Mouse (Mus musculus) right cerebral cortex, postnatal 4 days (tissue): ENCODE results near the gene Zmym2.
A peak's percentile ranks its signal among the peaks of the same experiment; 100 is the strongest.
"Not testable (repeated sequence)": the region's sequence is repeated elsewhere in the genome, so short reads cannot be mapped to it uniquely, and the experiment has no call there.

ENCODE experiments used
- DNase-seq: peaks from one replicate; pipeline ENCODE4 v3.0.0-alpha.2; 2022

The Zmym2 gene

DNA sequence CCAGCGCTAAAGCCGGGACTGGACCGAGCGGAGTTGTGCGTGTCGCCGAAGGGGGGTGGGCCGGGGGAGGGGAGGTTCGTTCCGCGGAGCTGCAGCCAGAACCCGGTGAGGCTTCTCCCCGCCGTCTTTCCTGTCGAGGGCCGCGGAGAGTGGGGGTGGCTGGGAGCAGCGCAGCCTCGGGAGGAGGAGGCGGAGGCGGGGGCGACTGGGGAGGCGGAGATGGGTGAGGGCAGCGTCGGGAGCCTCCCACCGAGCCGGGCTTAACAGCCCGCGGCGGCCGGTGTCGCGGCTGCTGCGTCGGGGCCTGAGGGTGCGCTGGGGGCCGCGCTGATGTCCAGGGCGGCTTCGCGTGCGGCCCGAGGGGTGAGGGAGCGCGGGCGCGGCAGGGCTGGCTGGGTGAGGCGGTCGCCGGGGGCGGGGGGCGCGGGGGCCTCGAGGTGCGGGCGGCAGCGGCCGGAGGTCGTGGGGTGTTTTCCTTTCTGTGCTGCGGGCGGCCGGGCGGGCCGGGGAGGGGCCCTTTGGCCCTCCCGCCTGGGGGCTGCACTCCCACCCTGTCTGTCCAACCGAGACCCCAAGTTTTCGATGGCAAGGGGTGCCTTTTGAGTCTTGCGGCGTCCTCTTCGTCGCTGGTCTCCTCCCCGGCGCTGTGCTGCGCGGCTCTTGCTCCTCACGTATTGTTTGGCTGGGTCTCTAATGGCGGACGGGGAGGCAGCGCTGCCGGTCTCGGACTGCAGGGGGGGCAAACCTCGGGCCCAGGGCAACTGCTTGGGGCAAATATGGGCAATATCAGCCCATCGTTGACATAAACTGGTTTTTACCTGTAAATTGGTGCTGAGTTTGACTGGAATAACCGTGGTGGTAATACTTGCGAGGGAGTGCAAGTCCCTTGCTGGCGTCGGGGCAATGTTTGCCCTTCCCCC, at the start of gene Zmym2:
Zmym2 (plus strand) TSS at position 60 of the 920 bp plus-strand sequence.
- DNase-seq = peak; percentile 73

DNA sequence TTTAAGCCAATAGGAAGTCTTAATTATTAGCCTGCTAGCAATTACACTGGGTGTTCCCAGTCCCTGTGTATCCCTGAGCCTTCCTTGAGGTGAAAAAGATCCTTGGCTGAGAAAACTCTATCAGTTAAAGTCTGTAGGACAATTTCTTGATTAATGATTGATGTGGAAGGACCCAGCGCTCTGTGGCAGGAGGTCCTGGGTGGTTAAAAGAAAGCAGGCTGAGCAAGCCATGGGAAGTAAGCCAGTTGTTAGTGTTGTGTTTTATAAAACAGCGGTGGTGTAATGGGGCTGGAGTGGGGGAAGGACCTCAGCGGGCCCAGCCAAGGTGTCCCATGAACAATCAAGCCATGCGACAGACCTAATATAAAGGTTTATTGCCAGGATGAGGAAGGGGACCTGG, 42.4 kb upstream of the Zmym2 start:
- DNase-seq = no peak

DNA sequence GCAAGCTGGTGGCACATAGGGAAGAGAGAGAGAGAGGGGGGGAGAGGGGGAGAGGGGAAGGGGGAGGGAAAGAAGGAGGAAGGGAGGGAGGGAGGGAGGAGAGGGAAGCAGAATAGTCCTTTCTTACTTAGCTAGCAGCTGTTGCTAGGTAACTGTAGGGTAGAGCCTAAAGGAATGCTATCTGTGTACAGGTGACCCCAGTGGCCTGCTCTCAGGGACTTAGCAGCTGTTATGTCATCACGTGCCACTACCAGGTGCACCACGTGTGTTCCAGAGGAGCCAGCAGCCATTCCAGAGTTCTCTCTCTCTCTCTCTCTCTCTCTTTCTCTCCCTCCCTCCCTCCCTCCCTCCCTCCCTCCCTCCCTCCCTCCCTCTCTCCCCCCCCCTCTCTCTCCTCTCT, 41.9 kb upstream of the Zmym2 start:
- no peak for DNase-seq

DNA sequence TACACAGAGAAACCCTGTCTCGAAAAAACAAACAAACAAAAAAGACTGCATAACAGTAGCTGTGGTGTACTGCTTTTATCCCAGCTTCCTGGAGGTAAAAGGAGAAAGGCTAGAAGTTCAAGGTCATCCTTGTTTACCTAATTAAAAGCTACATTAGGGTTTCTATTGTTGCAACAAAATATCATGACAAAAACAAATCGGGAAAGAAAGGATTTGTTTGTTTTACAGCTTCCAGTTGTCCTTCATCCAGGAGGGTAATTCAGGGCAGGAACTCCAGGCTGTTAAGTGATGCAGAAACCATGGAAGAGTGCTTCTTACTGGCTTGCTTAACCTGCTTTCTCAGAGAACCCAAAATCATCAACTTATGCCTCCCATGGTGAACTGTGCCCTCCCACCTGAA, 38.1 kb upstream of the Zmym2 start:
- DNase-seq = no peak

DNA sequence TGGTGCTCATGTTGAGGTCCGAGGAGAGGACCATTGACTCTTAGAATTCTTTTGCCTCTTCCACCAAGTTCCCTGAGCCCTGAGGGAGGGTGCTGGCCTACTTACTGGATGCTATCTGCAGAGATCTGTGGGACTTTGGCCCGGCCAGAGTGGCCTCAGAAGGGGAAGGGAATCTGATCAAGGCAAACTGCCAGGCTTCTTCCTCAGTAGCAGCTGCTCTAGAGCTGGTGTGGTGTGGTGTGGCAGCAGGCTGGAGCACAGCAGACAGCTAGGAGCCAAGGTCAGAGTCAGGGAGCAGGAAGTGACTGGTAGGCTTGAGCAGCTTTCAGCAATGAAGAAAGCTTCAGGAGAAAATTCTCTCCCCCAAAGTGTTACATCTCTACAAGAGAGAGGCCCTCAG, 36.8 kb upstream of the Zmym2 start:
- no peak for DNase-seq

DNA sequence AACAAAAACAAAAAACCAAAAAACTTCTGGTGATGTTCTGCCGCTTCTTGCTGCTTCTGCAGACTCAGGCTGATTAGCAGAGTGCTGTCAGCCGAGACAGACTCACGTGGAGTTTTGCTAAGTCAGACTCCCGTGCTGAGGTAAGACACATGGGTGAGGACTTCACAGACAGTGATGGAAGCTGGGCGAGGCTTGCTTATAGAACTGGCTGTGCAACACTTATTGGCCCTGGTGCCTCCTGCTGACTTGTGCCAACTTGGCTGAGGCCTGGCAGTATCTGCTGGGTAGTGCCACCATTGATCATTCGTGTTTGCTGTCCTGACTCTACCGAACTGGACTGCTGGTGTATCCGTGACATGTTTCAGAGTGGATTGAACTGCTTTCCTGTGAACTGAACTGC, 22.4 kb upstream of the Zmym2 start:
- DNase-seq = no peak

DNA sequence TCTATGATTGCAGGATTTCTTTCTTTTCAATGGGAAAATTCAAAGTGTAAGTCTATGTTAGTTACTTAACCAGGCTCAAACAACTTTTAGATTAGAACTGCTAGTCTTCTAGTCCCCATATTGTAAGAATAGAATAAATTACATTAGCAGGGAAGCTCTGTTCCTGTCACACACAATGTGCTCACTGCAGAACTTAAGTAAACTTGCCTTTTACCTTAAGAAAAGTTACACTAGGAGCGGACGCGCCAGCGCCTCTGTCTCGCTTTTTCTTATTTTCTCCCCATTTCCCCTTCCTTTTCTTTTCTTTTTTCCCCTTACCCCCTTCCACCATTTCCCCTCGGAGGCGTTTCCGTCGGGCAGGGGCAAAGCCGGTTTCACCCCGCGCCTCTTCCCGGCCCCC, 21.8 kb upstream of the Zmym2 start:
- DNase-seq = no peak

DNA sequence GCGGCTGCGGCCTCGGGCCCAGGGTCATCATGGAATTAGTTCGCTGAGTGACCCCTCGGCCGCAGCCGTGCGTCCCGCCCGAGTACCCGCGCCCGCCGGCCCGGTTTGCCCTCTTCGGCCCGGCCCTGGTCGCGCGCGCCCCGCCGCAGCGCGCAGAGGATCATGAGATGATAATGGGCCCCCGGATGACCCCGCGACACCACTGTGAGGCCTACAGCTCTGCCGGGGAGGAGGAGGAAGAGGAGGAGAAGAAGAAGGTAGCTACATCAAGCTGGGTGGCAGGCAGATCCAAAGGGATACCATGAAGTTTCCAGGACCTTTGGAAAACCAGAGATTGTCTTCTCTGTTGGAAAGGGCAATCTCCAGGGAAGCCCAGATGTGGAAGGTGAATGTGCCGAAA, 21.3 kb upstream of the Zmym2 start:
- not testable (repeated sequence) for DNase-seq

DNA sequence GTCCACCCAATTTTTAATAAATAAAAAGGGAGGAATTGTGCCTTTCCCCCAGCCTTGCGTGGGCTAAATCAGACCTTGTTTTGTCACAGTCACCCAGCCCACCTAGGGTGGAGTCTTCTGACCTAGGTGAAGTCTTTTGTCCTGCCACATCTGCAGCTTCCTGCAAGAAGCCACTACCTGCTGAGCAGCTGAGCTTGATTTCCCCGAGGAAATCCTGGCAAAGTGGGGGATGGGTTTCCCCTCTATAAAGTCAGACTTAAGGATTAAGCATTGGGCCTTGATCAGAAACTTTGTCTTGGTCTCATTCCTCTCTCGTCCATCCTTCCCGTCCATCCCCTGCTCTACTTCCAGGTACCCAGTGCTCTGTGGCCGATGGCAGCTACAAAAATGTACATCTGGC, 12.9 kb upstream of the Zmym2 start:
- no peak for DNase-seq

DNA sequence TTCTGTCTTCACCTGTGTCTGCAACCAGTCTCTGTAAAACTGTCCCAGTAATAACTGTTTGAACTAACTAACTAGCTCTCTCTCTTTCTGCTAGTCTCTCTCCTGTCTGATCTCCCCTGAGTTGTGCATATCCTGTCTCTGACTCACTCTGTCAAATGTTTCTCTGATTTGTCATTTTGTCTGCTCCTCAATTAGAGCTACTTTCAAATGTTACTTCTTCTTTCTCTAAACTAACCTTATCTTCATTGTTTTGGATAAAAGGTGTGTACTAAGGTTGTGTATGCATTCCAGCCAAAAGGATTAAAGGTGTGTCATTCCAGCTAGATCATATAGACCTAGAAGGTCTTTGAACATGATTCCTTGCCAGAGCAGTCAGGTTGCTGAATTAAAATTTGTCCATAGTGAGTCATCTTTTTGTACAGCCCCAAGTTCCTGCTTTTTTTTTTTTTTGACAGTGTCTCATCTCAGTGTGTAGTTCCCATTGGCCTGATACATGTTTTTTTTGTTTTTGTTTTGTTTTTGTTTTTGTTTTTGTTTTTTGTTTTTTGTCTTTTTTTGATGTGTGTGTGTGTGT, 10.8 kb upstream of the Zmym2 start:
- DNase-seq = no peak

DNA sequence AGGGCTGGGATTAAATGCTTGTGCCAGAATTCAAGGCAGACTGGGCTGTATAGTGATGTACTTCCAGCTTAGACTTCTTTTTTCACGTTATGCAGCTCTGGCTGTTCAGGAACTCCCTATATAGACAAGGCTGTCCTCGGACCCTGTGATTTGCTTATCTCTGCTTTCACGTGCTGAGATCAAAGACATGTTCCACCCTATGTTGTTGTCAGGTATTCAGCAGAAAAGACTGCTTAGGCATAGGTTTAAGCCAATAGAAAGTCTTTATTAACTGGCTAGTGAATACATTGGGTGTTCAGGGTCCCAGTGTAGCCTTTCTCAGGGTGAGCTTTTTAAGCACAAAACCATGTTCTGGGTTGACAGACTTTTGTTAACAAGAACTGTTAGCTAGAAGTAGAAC, 5.2 kb upstream of the Zmym2 start:
- DNase-seq = no peak

DNA sequence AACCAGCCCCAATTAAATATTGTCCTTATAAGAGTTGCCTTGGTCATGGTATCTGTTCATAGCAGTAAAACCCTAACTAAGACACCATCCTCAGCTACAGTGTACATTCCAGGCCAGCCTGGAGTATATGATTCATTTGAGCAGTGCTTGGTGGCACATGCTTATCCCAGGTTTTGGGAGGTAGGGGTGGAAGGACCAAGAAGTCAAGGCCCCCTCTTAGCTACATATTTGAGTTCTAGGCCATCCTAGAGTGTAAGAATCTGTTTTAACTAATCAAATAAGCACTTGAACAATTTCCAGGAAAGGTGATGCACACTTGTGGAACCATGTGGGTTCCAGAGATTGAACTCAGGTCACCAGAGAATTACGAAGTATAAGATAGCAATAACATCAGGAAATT, 3.0 kb upstream of the Zmym2 start:
- DNase-seq = no peak

DNA sequence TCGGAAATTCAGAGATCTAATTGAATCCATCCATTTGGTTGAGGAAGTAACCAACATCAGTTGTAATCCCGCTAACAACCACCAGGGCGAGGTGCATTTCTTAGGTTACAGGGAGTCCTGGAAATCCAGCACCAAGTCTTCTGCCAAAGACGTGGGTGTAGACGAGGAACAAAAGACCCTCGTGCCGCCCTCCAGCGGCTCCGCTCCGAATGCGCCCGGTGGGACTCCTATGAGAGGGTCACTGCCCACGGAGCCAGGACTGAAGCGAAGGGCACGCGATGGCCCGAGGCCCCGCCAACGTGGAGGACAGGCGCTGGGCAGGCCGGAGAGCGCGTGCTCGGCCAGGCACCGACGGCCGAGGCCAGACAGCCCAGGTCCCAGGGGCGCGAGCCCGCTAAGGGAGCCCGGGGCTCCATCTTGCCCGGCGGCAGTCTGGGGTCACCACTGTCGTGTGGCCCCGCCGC, 1.1 kb upstream of the Zmym2 start:
- peak; percentile 82 for DNase-seq

DNA sequence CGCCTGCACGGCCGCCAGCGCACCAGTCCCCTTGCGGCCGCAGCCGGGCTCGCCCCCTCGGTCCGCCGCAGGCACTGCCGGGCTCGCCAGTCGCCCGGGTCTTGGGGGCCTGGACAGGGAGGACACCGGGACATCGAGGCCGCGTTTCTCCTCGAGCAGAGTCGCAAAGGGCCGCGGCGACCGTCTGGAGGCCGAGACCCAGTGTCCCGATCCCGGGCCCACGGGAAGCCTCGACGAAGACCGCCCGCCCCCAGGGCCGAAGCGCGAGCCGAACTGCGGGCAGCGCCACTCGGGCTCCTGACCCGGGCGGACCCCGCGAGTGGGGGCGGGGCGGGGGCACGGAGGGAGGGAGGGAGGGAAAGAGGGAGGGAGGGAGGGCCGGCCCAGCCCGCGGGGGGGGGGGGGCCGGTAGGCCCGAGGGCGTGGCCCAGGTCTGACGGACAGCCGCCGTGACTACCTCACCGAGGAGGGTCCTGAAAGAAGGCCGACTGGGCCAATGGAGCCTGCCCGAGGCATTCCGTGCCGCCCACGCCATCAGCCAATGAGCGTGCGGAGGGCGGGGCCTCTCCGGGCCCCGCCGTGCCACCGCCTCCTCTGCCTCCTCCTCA, 363 bp upstream of the Zmym2 start:
- peak; percentile 81 for DNase-seq

DNA sequence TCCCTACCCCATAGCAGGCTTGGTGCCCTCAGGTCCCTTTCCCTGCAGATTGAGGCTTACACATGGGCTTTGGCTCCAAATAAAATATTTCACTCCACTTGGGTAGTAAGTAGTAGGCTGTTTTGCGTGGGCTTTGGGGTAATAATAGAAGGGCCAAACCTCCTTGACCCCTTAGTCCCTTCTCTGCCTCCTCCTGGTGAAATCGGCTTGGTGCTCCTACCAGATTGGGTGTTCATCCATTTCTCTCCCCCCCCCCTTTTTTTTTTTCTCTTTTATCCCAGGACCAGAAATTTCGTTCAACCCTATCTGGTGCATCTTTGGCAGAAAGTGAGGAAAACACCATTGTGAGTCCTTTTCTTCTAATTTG, 1.0 kb downstream of the Zmym2 start:
- DNase-seq = no peak

DNA sequence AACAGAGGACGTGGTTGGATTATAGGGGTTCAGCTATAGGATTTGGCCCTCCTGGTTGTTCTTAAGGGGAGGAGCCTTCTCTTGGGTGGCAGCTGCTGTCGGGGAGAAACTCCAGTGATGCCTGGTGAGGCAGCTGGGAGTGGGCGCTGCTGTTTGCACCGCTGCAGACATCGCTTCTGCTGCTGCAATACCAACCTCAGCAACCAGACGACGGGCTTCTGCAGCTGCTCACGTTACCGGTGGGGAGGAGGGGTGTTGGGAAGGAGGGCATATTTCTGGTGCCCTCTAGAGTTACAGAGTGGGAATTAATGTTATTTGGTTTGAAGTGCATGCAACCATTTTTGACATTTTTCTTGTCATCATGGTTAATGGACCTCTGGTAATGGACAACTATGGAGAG, 1.4 kb downstream of the Zmym2 start:
- DNase-seq = peak; percentile 55

DNA sequence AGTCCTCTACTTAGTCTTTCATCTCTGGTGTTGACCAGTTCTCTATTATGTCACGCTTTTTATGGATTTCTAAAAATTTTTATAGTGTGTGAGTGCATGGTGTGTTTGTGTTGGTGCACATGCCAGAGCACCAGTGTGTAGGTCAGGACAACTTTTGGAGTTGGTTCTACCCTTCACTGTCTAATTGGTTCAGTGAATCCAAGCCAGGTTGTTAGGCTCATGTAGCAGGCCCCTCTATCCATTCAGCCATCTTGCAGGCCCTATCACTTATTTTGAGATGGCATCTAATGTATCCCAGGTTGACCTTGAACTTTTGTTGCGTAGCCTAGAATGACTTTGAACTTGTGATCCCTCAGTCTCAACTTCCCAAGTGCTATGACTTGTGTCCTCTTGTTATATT, 2.0 kb downstream of the Zmym2 start:
- no peak for DNase-seq

DNA sequence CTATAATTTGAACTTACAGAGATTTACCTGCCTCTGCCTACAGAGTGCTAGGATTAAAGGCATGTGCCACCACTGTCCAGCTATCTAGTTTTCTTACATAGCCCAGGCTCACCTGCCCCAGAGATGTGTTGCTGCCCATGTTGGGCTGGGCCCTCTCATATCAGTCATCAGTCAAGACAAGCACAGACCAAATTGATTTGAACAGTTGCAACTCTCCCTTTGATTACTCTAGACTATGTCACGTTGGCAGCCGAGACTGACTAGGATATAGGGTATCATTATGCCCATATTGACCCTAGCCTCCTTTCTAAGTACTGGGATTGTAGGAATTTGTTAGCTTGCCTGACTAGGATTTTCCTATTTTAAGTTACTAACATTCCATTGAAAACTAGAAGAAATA, 8.0 kb downstream of the Zmym2 start:
- no peak for DNase-seq

DNA sequence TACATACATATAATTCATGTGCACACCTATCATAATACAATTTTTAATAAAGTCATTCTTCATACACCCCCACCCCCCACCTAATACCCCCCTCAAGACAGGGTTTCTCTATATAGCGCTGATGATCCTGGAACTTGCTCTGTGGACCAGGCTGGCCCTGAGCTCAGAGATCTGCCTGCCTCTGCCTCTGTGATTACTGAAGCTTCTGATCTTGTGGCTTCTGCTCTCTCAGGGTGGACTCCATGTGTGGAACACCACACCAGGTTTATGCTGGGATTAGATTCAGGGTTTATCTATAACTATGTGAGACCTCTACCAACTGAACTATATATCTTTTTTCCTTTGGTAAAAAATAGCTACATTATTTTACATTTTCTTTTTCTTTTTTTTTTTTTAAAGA, 10.1 kb downstream of the Zmym2 start:
- no peak for DNase-seq

DNA sequence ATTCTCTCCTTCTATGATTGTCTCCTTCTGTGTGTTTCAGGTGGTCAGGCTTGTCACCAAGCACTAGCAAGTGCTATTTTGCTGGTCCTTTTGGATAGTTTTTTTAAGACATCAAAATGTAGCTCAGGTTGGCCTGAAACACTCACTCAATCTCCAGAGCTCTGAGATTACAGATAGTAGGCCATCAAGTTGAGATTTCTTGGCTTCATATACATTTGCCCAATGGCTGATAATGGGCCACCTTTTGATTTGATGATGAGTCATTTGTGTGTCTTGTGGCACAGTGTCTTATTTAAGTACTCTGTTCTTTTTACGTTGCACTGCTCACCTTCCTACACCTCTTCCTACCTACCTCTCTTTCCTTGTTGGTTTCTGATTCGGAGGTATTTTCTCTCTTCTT, 11.0 kb downstream of the Zmym2 start:
- no peak for DNase-seq

DNA sequence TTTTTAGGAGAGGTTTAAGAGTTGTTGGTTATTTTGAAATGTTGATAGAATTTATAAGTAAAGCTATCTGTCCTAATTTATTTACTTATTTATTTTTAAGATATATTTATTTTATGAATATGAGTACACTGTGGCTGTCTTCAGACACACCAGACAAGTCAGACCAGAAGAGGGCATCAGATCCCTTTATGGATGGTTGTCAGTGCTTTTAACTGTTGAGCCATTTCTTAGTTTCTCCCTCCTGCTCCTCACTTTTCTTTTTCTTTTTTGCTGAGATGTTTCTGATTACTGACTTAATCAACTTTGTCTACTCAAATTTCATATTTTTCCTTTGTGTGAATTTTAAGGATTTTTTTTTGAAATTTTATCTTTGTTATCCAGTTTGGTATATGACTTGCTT, 13.2 kb downstream of the Zmym2 start:
- DNase-seq = no peak

DNA sequence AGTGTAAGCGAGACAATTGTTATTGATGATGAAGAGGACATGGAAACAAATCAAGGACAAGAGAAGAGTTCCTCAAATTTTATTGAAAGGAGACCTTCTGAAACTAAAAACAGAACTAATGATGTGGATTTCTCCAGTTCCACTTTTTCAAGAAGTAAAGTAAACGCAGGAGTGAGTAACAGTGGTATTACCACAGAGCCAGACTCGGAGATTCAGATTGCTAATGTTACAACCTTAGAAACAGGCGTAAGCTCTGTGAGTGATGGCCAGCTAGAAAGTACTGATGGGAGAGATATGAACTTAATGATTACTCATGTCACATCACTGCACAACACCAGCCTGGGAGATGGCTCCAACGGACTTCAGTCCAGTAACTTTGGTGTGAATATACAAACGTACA, 16.6 kb downstream of the Zmym2 start:
- no peak for DNase-seq

DNA sequence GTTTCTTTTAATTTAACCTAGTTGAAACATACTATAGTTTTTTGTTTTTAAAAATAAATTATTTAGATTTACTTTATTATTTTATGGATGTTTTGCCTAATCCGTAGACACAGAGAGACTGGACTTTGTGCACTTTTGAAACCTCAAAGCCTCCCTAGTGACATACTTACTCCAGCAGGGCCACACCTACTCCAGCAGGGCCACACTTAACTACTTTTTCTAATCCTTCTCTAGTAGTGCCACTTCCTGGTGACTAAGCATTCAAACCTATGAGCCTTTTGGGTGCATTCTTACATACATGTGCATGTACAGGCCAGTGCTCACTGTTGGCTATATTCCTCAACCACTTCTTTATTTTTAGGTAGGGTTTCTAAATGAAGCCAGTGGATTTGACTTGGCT, 19.2 kb downstream of the Zmym2 start:
- DNase-seq = no peak

DNA sequence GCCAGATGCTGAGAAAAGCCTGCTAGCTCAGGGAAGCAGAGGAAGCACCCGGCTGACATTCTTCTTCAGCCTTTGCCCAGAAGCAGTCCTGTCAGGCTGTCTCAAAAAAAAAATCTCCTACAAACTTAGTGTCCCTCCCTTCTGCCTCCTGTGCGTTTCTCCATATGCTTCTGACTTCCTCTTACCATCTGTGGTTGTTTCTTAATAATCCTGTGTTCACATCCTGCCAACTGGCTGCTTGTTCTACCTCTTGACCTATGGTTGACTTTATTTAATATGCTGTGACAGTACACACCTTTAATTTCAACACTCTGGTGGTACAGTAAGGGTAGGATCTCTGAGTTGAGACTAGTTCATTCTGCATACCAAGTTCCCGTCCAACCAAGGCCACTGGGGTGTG, 32.1 kb downstream of the Zmym2 start:
- DNase-seq = no peak
